Mouse (Mus musculus): ENCODE measurements around the gene Cbfa2t2.

DNA sequence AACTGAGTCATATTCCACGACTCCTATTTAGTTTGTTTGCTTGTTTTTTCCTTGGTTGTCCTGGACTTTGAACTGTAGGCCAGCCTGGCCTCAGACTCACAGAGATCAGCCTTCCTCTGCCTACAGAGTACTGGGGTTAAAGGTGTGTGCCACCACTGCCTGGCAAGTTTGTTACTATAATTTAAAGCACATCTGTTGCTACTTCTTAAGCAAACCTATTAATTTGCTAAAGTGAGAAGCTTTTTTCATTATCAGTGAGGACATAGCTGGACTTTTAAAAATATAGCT, 38.7 kb downstream of the Cbfa2t2 start:
- no peak for TF ChIP-seq EP300 (IDR thresholded peaks at IDR 0.05; ENCODE audit: low read depth)
- no peak for TF ChIP-seq CTCF (IDR thresholded peaks at IDR 0.05; ENCODE audit: low read depth)

Measured in liver, postnatal 0 days (tissue).